Mouse (Mus musculus) cortical plate, adult 2 months (tissue): ENCODE results near the gene Sycp2l.

Experiments used
- CTCF ChIP-seq: fragments of 200-500 bp; IDR thresholded peaks from 2 replicates; pipeline ENCODE4 v1.5.1; 2011; ENCODE audit warnings: mild to moderate bottlenecking, control low read depth, low read length; ENCODE audit not compliant: insufficient read depth; ENCODE audit errors: extremely low read depth
- POLR2A ChIP-seq: fragments of 200-500 bp; IDR thresholded peaks from 2 replicates; pipeline ENCODE4 v1.6.1; 2011; ENCODE audit warnings: mild to moderate bottlenecking, low read length, control low read depth; ENCODE audit not compliant: insufficient read depth; ENCODE audit errors: extremely low read depth

DNA sequence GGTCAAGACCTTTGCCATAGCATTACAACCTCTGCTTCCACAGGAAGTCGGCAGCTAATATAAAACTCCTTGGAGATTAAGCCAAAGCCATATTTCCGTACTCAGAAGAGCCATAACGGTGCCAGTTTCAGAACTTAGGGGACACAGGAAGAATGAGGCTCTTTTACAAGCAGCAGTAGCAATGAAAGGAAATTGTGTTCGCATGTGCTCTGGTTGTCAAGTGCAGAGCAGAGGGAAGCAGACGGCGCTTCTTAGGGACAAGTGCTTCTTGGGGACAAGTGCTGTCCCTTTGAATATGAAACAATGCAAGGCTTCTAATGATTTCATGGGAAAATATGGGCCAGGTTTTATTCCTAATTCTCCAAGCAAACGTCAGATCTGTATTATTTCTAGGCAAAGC lies 89.2 kb downstream of the Sycp2l start:
- TF ChIP-seq POLR2A (no peak), CTCF (no peak)
